Mouse (Mus musculus) lung, postnatal 0 days (tissue): ENCODE data around the gene Cd247.
A peak's percentile ranks its signal among the peaks of the same experiment; 100 is the strongest.

Source experiments
- CTCF ChIP-seq: IDR thresholded peaks from 2 replicates; pipeline ENCODE4 v1.5.1; 2016; ENCODE audit warnings: antibody characterized with exemption, mild to moderate bottlenecking
- EP300 ChIP-seq: IDR thresholded peaks from 2 replicates; pipeline ENCODE4 v1.6.1; 2016; ENCODE audit warnings: antibody characterized with exemption, mild to moderate bottlenecking, control low read depth

GRCm38 (mm10) chr1:165775518-165776294, 12.8 kb upstream of the Cd247 start:
- TF ChIP-seq CTCF (peak; percentile 81), EP300 (no peak)
